Mouse (Mus musculus): ENCODE measurements around the gene Cib2. TPM values are rescaled to one million over a fixed set of nuclear protein-coding genes. Genes with fewer than 3 reads are reported as not detected.

Cib2 gene
- 40.1 and 141 TPM in 2 replicates for polyA plus RNA-seq (2012; rRNA removed; ENCODE audit: low replicate concordance)

GRCm38 (mm10) chr9:54559771-54560471, at the start of gene Cib2:
TSS of gene Cib2 (minus strand) at chr9:54560218.

GRCm38 (mm10) chr9:54586199-54587061, 26.4 kb upstream of the Cib2 start, which contains the start of gene Idh3a:
TSS of gene Idh3a (plus strand) at chr9:54586334.

DNA sequence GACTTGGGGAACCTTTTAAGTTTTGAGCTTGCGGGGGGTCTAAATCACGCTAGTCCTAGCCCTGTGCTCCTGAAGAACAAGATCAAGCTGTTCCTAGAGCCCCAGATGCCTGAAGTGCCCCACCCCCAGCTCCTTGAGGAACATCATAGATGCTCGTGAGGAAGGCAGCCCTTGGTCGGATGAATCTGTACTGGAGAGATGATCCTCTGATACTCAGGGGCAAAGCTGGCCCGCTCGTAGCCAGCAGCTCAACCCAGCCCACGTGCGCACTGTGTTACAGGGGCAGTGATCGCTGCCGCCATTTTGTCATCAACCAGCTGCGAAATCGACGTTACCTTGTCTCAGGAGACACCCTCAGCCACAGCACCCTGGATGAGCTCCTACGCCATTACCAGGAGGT, 21.3 kb downstream of the Cib2 start, which contains the start of gene Sh2d7:
Sh2d7 (plus strand) TSS at position 301 of the 400 bp plus-strand sequence.

DNA sequence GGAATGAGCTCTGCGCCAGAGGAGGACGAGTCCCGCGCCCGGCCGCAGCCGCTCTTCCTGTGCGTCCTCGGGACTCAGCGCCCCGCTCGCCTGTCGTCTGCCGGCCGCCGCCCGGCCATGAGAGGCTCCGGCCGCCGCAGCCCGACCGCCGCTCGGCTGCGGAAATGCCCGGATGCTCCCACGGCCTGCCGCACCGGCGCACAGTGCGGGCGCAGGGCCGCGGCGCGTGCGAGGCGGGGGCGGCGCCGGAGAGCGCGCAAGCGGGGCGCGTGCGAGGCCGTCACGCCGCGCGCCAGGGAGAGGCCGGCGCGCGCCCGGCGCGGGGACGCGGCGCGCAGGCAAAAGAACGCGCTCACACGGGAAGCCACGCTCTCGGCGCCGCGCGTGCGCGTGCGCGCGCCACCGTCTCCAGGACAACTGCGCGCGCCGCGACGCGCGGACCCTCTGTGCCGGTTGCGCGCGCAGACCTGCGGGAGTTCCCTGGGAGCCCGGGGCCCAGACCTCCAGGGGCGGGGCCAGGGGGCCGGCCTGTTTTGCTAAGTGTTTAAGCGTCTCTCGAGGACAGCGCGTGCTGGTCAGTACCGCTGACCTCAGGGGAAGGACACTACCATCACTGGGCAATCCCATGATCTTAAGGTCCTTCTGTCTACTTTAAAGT, 58.4 kb downstream of the Cib2 start, which contains the start of gene Dmxl2:
Dmxl2 (minus strand) TSS at position 174 of the 658 bp plus-strand sequence.

Other genes starting within 250 kb of the Cib2 start
- gene Dmxl2, start 58.6 kb downstream of the Cib2 start, polyA plus RNA-seq (2012; rRNA removed; ENCODE audit: low replicate concordance): 7.4 and 8.8 TPM in 2 replicates
- not detected in 2 replicates for gene Sh2d7, start 21.2 kb downstream of the Cib2 start, polyA plus RNA-seq (2012; rRNA removed; ENCODE audit: low replicate concordance)
- 95.3 and 205 TPM in 2 replicates for gene Idh3a, start 26.1 kb upstream of the Cib2 start, polyA plus RNA-seq (2012; rRNA removed; ENCODE audit: low replicate concordance)
- gene Acsbg1, start 101.7 kb upstream of the Cib2 start, polyA plus RNA-seq (2012; rRNA removed; ENCODE audit: low replicate concordance): 0.62 and 0.77 TPM in 2 replicates
- 11.0 and 14.3 TPM in 2 replicates for gene Dnaja4, start 138.7 kb upstream of the Cib2 start, polyA plus RNA-seq (2012; rRNA removed; ENCODE audit: low replicate concordance)
- gene Wdr61, start 174.3 kb upstream of the Cib2 start, polyA plus RNA-seq (2012; rRNA removed; ENCODE audit: low replicate concordance): 37.8 and 40.8 TPM in 2 replicates
- 24.4 TPM in 1 of 2 replicates, not detected in the other for gene Crabp1, start 204.5 kb upstream of the Cib2 start, polyA plus RNA-seq (2012; rRNA removed; ENCODE audit: low replicate concordance)